Mouse (Mus musculus) forebrain, embryonic 14.5 days (tissue): Measurements from ENCODE around the gene Psmd2. TPM values are rescaled to one million over a fixed set of nuclear protein-coding genes. Genes with fewer than 3 reads are reported as not detected.

ENCODE experiments used
- ATAC-seq: fragments of 200-750 bp; cut with Nextera tagmentation; 2 replicates; pipeline ENCODE4 v1.8.0; 2017; ENCODE audit warnings: mild to moderate bottlenecking, moderate library complexity
- DNase-seq: peaks from one replicate; pipeline ENCODE4 v3.0.0-alpha.2; 2015; ENCODE audit warnings: low spot score
- H3K27ac ChIP-seq: fragments of 300-500 bp; sonication (generic); 2 replicates; pipeline ENCODE4 v1.5.1; 2014; ENCODE audit warnings: low read depth, mild to moderate bottlenecking, control low read depth, low read length, moderate library complexity
- H3K27me3 ChIP-seq: fragments of 300-500 bp; sonication (generic); replicated peaks from 2 replicates; pipeline ENCODE4 v1.6.1; 2014; ENCODE audit warnings: low read length, control low read depth, mixed read lengths; ENCODE audit not compliant: control insufficient read depth, insufficient read depth
- H3K36me3 ChIP-seq: fragments of 300-500 bp; sonication (generic); 2 replicates; pipeline ENCODE4 v1.6.1; 2014; ENCODE audit warnings: low read length, control low read depth; ENCODE audit not compliant: control insufficient read depth, insufficient read depth
- H3K4me1 ChIP-seq: fragments of 300-500 bp; sonication (generic); 2 replicates; pipeline ENCODE4 v1.6.1; 2014; ENCODE audit warnings: antibody characterized with exemption, low read length, control low read depth; ENCODE audit not compliant: control insufficient read depth, insufficient read depth
- H3K4me2 ChIP-seq: fragments of 300-500 bp; sonication (generic); 2 replicates; pipeline ENCODE4 v1.6.1; 2014; ENCODE audit warnings: mild to moderate bottlenecking, control low read depth, low read length
- H3K4me3 ChIP-seq: fragments of 300-500 bp; sonication (generic); 2 replicates; pipeline ENCODE4 v1.5.1; 2014; ENCODE audit warnings: low read depth, low read length, control low read depth
- H3K9ac ChIP-seq: fragments of 300-500 bp; sonication (generic); 2 replicates; pipeline ENCODE4 v1.6.1; 2014; ENCODE audit warnings: mild to moderate bottlenecking, low read length, control low read depth, moderate library complexity
- H3K9me3 ChIP-seq: fragments of 300-500 bp; sonication (generic); replicated peaks from 2 replicates; pipeline ENCODE4 v1.6.1; 2016; ENCODE audit warnings: low read length, control low read depth, mixed read lengths; ENCODE audit not compliant: control insufficient read depth
- WGBS: fragments of 180-500 bp; shearing (Covaris S2); extraction: QIAGEN DNeasy Blood & Tissue Kit; methylation state at CpG from one replicate; pipeline ENCODE4 v1.1.7; 2014; 5-methylcytosine and 5-hydroxymethylcytosine counted together
- polyA plus RNA-seq: library from polyadenylated mRNA; unstranded; fragments of >200 nt; fragmentation: Nextera tagmentation; extraction: Ambion mirVana; gene quantifications from 2 replicates; pipeline ENCODE4 v1.2.1, GENCODE M21; 2014

Gene Psmd2
- polyA plus RNA-seq, 1 experiment from 2014 or later = 354 TPM

DNA sequence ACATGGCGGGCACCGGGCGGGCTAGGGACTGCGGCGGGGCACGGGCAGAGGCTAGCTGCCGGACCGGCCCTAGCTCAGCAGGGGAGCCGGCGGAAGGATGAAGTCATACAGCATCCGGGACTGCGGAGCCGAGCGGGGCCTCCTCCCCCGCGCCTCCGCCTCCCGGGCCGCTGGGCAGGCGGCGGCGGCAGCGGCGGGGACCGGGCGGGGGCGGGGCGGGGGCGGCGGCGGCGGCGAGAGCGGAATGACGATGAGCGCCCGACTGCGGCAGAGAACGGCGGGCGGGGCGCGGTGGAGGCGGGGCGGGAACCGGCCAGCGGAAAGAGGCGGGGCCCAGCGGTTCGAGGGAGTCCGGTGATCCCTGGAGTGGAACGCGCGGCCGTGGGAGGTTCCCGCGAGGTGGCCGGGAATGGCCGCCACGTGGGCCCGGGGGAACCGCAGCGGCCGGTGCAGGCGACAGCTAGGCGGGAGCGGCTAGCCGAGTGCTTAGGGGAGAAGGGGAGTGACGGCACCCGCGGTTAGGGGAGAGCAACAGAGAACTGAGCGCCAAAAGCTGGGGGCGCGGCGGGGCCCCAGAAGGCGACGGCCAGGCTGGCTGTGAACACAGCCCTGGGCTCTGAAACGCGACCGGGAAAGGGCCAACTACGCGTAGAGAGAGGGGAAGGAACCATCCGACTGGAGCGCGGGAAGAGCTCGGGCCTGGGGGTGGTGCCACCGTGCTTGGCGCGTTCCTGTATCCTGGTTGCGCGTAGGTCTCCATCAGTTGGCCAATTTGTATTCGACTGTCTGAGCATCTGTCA is 30.1 kb upstream of the Psmd2 start, which contains the start of gene Camk2n2:
Camk2n2 (minus strand) TSS at position 97 of the 800 bp plus-strand sequence.
- H3K27ac ChIP-seq = peak within 1 kb of the TSS; percentile 89
- H3K4me2 ChIP-seq = peak within 1 kb of the TSS; percentile 82
- H3K9me3 ChIP-seq = no peaks in the 10 kb centered on the region
- peak; percentile 67 for DNase-seq
- ATAC-seq = peak; percentile 61
- peaks cover 5% of the 10 kb centered on the region; the same call in 1 of the 2 replicates for H3K36me3 ChIP-seq
- peak within 1 kb of the TSS; percentile 80 for H3K4me3 ChIP-seq
- H3K4me1 ChIP-seq = peaks cover 6% of the 10 kb centered on the region
- WGBS = under 1% methylated on average over 72 of the region's 92 CpGs
- peak within 1 kb of the TSS; percentile 86 for H3K9ac ChIP-seq
- no peaks in the 10 kb centered on the region for H3K27me3 ChIP-seq

DNA sequence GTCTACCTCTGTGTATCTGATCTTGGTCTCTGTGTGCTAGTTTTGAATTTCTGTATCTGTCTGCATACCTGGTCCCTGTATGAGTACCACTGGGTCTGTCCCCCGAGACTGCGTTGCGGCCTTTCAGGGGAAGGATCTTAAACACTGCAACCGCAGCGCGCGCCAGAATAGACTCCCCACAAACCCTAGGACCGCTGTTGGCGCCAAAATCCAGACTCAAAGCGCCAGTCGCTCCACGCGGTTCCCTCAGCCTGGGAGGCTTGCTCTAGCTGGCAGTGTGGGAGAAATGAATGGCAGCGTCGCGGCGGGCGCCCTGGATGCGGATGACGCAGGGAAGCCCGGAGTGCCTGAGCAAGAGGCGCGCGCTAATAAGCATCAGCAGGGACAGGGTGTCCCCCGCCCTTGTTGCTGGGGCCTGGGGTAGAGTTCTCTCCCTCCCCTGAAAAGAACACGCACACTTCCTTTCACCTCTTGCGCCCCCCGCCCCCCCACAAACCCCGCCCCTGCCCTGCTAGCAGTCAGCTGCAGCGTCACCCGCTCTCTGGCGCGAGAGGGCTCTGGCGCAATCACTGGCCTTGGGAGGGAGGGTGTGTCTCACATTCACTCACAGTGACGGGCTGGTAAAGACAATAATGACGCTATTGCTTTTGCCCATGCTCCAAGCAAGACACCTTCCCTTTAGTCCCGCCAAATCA is 29.3 kb upstream of the Psmd2 start:
- Histone ChIP-seq H3K4me2 (peak overlapping the region; percentile 82), H3K4me1 (peaks cover 6% of the 10 kb centered on the region), H3K4me3 (peak overlapping the region; percentile 80), H3K9me3 (no peaks in the 10 kb centered on the region), H3K27me3 (no peaks in the 10 kb centered on the region), H3K9ac (peak overlapping the region; percentile 86), H3K36me3 (peaks cover 5% of the 10 kb centered on the region; the same call in 1 of the 2 replicates), H3K27ac (peak overlapping the region; percentile 89)
- ATAC-seq = peak; percentile 57
- DNase-seq = peak; percentile 81
- under 1% methylated on average over 37 of the region's 37 CpGs for WGBS

DNA sequence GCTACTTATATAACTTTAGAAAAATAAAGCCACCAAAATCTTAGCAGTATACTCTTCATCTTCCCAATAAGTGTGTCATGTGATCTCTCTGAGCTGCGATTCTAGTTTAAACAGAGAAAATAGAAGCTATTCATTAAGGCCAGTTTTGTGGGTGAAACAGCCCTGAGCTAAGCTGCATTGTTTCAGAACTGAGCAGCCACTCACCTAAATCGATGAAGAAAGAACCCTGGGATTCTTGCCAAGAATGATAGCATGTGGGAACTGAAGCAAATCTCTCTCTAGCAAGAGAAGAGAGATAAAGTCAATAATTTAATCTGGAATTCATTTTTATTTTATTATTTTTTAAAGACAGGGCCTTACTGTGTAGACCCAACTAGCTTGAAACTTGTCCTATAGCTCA is 28.2 kb upstream of the Psmd2 start:
- H3K9ac ChIP-seq = no peak overlapping the region
- DNase-seq = peak; percentile 14

DNA sequence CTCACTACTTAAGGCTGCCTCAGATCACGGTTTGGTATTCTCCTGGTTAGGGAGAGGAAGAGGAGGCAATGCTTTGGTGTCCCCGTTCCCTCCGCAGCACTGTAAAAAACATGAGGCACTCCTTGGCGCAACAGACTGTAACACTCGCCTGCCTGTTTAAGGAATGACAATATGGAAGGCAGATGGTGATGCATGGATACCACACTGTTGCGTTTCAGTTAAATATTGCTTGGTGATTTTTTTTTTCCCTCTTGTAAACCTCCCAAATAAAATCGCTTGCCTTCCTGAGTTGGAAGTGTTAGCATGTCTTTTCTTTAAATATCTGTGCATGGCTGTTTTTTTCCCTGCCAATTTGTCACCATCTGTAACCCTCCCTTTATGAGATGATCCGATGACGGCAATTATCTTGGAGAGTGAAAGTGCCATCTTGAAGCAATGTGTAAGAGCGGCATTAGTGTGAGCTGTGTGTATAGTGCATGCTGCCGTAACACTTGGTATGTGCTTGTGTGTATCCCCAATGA is 22.5 kb upstream of the Psmd2 start:
- no peaks in the 10 kb centered on the region for H3K4me1 ChIP-seq
- peak overlapping the region; percentile 97; the same call in 1 of the 2 replicates for H3K4me2 ChIP-seq
- WGBS = 41% methylated on average over 11 of the region's 11 CpGs
- H3K4me3 ChIP-seq = peak overlapping the region; percentile 1; the same call in 1 of the 2 replicates
- H3K27ac ChIP-seq = no peak overlapping the region
- no peaks in the 10 kb centered on the region for H3K27me3 ChIP-seq
- ATAC-seq (peak; percentile 70; the same call in 1 of the 2 replicates), DNase-seq (peak; percentile 76)
- no peaks in the 10 kb centered on the region for H3K9me3 ChIP-seq
- 0 out of 2 replicates have a peak, but pooled peaks cover 6% of the 10 kb centered on the region for H3K36me3 ChIP-seq
- no peak overlapping the region; the same call in 1 of the 2 replicates for H3K9ac ChIP-seq

More for the DNA sequence above, 28.2 kb upstream of the Psmd2 start:
- ATAC-seq = no peak
- Histone ChIP-seq H3K9me3 (no peaks in the 10 kb centered on the region), H3K36me3 (no peaks in the 10 kb centered on the region), H3K27me3 (no peaks in the 10 kb centered on the region), H3K4me3 (no peak overlapping the region), H3K4me1 (peaks cover 6% of the 10 kb centered on the region), H3K27ac (no peak overlapping the region), H3K4me2 (peak overlapping the region; percentile 82; the same call in 1 of the 2 replicates)
- WGBS = 5% methylated on average over 2 of the region's 2 CpGs

DNA sequence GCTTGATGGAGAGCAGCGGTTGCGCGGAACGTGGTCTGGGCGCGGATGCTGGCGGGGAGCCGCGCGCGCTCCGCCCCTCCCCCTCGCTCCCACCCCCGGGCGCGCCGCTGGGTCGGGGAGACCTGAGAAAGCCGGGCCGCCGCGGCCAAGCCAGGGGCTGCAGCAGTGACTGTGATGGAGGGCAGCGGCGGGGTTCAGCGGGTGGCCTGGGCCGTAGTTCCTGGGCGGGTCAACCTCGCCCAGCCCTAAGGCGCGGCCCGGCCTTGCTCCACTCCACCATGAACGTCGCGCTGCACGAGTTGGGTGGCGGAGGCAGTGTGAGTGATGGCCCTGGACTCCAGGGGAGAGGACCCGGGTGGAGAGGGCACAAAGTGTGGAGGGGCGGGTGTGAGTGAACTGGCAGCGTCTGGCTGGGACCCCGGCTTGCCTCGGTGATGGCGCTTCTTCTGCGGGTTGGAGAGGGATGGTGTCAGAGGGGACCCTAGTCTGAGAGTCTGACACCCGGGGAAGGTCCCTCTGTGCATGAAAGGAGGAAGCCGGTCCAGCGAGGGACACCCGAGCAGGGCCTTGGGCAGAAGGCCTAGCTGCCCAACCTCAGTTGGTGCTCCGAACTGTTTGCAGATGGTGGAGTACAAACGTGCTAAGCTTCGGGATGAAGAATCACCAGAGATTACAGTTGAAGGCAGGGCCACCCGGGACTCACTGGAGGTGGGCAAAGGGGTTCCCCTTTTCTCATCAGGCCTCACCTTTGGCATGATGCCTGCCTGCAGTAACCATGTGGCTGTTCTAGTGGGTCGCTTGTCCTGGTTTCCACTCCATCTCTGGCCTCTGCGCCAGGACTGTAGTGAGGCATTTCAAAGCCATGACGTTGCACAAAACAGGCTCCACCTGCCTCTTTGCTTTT is 21.5 kb upstream of the Psmd2 start, which contains the start of gene Ece2:
Ece2 (plus strand) TSS at position 98 of the 904 bp plus-strand sequence.
- H3K4me1 ChIP-seq = no peaks in the 10 kb centered on the region
- peak within 1 kb of the TSS; percentile 97 for H3K4me2 ChIP-seq
- DNase-seq (peak; percentile 53), ATAC-seq (peak; percentile 66)
- no peaks in the 10 kb centered on the region for H3K27me3 ChIP-seq
- peak within 1 kb of the TSS; percentile 44; the same call in 1 of the 2 replicates for H3K27ac ChIP-seq
- 0 out of 2 replicates have a peak, but pooled peaks cover 6% of the 10 kb centered on the region for H3K36me3 ChIP-seq
- no peaks in the 10 kb centered on the region for H3K9me3 ChIP-seq
- peak within 1 kb of the TSS; percentile 54 for H3K4me3 ChIP-seq
- WGBS = 7% methylated on average over 52 of the region's 54 CpGs
- peak within 1 kb of the TSS; percentile 81 for H3K9ac ChIP-seq

DNA sequence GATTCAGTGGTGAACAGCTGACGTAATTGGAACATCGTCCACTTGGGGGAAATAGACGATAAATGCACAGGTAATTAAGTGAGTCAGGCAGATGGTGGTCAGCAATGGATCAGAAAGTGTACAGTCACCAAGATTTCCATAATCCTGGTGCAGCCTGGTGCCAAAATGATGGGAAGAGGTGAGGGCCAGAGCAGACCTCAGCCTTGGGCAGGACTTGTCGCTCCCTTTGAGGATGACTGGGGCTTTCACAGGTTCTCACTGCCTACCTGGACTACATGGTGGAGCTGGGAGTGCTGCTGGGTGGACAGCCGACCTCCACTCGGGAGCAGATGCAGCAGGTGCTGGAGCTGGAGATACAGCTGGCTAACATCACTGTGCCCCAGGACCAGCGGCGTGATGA is 14.0 kb upstream of the Psmd2 start:
- WGBS = 85% methylated on average over 8 of the region's 8 CpGs
- ATAC-seq (no peak), DNase-seq (no peak)
- Histone ChIP-seq H3K27me3 (no peaks in the 10 kb centered on the region), H3K4me2 (no peak overlapping the region), H3K27ac (no peak overlapping the region), H3K9me3 (no peaks in the 10 kb centered on the region), H3K36me3 (0 out of 2 replicates have a peak, but pooled peaks cover 3% of the 10 kb centered on the region), H3K9ac (no peak overlapping the region), H3K4me3 (no peak overlapping the region), H3K4me1 (peaks cover 4% of the 10 kb centered on the region; the same call in 1 of the 2 replicates)

DNA sequence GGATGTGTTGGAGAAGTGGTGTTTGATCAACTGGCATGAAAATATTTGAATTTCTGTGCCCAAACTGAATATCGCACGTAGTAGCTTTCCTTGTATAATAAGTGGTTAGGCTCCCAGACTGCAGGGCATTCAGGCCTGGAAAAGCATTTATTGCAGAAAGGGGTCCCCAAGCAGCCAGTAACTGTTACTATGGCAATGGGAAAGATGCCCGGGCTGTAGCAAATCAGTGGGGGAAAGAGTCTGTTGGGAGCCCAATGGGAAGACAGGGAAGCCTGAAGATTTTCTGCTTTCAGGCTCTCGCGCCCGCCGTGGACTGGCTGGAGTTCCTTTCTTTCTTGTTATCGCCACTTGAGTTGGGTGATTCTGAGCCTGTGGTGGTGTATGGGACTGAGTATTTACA is 13.1 kb upstream of the Psmd2 start:
- peak overlapping the region; percentile 28; the same call in 1 of the 2 replicates for H3K4me2 ChIP-seq
- no peaks in the 10 kb centered on the region for H3K36me3 ChIP-seq
- peaks cover 4% of the 10 kb centered on the region; the same call in 1 of the 2 replicates for H3K4me1 ChIP-seq
- peak overlapping the region; percentile 21; the same call in 1 of the 2 replicates for H3K9ac ChIP-seq
- DNase-seq (peak; percentile 86), ATAC-seq (peak; percentile 68; the same call in 1 of the 2 replicates)
- 57% methylated on average over 8 of the region's 8 CpGs for WGBS
- no peak overlapping the region for H3K4me3 ChIP-seq
- no peak overlapping the region for H3K27ac ChIP-seq
- no peaks in the 10 kb centered on the region for H3K27me3 ChIP-seq
- no peaks in the 10 kb centered on the region for H3K9me3 ChIP-seq

DNA sequence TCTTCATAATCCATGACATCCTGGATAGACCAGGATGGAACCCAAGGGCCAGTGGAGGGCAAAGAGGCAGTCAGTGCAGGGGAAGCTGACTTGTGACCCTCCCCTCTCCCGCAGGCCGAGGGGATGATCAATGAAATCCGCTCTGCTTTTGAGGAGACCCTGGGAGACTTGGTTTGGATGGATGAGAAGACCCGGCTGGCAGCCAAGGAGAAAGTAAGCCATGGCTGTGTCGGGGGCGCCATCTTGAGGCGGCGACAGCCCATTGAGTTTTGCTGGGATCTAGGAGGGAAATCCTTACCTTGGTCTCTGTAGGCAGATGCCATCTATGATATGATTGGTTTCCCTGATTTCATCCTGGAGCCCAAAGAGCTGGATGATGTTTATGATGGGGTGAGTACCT is 9.3 kb upstream of the Psmd2 start:
- H3K9me3 ChIP-seq = no peaks in the 10 kb centered on the region
- no peaks in the 10 kb centered on the region for H3K27me3 ChIP-seq
- H3K4me2 ChIP-seq = no peak overlapping the region
- peak; percentile 74 for ATAC-seq
- DNase-seq = peak; percentile 86
- no peak overlapping the region for H3K27ac ChIP-seq
- WGBS = 3% methylated on average over 8 of the region's 8 CpGs
- no peak overlapping the region for H3K9ac ChIP-seq
- no peaks in the 10 kb centered on the region for H3K36me3 ChIP-seq
- peaks cover 4% of the 10 kb centered on the region; the same call in 1 of the 2 replicates for H3K4me1 ChIP-seq
- no peak overlapping the region for H3K4me3 ChIP-seq
